Mouse (Mus musculus): Measurements from ENCODE around the gene Pdgfa. TPM values are rescaled to one million over a fixed set of nuclear protein-coding genes. Genes with fewer than 3 reads are reported as not detected.

The Pdgfa gene
- total RNA-seq, 1 experiment from 2014 or later, result not detected

DNA sequence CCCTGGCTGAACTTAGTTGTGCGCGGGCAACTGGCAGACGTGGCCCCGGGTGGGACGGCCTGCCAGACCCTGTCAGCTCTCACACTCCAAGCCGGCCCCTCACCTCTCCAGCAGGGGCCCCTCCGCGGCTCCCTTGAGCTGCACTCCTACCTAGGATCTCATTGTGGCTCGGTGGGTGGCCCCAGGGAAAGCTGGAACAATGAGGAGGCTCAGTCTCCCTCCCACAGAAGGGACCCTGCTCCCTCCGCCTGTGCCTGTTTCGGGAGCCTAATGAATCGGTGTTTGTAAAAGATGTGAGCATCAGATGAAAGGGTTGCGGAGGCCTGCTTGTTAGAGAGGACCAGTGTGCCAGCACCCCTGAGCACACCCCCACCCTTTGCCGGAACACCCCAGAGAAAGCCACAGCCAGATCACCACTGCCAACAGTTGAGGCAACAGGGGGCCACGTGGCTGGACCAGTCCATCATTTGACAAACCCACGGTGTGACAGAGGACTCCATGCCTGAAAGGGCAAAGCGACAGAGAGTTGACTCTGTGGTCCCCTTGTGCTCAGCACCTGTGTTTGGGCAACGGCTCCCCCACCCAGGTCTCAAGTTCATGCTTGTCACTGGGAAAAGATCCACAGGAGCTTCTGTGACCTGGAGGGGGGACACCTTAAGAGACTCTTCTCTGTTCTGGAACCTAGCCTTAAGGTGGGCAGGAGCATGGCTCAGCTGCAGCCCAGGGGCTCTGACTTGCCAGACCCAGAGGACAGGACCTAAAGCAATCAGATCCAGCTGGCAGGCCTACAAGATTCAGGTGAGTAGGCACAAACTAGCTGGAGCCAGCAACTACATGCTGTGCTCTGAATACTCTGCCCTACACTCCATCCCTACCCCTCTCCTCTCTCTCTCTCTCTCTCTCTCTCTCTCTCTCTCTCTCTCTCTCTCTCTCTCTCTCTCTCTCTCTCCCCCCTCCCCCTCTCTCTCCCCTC is 64.4 kb downstream of the Pdgfa start:
- ATAC-seq (replicated peaks; ENCODE audit: insufficient number of reproducible peaks, low FRiP score, low TSS enrichment, poor library complexity, severe bottlenecking), result no peak

GRCm38 (mm10) chr5:138931836-138932235 is 65.3 kb downstream of the Pdgfa start:
- no peak for ATAC-seq (replicated peaks; ENCODE audit: insufficient number of reproducible peaks, low FRiP score, low TSS enrichment, poor library complexity, severe bottlenecking)

- no peak for ATAC-seq (replicated peaks; ENCODE audit: insufficient number of reproducible peaks, low FRiP score, low TSS enrichment, poor library complexity, severe bottlenecking)
Measured at GRCm38 (mm10) chr5:138929879-138930507, 67.2 kb downstream of the Pdgfa start.

Other genes starting within 250 kb of the Pdgfa start
- gene Fam20c, start 242.9 kb downstream of the Pdgfa start, total RNA-seq (2017), result 6.6 to 31.5 TPM (median 17.6 TPM) in 3 replicates
- not detected in 3 replicates for gene Gm5294, start 177.3 kb downstream of the Pdgfa start, total RNA-seq (2017)
- gene Prkar1b, start 152.6 kb upstream of the Pdgfa start, total RNA-seq (2017), result 17.1 TPM in 1 of 3 replicates, not detected in the others
- gene Dnaaf5, start 152.9 kb upstream of the Pdgfa start, total RNA-seq (2017), result 5.8 to 11.9 TPM (median 6.1 TPM) in 3 replicates
- 62.9 to 89.5 TPM (median 80.2 TPM) in 3 replicates for gene Sun1, start 203.3 kb upstream of the Pdgfa start, total RNA-seq (2017)

Data from monocyte, adult 5-6 weeks (primary cell).